Mouse (Mus musculus) forebrain, postnatal 0 days (tissue): ENCODE measurements at regions not wholly inside any gene's neighbourhood (a gene's known extent, or its start where the extent isn't known, plus 50 kb on each side); places are given as distances from the start of the nearest gene placed in this dataset.

Experiments used
- ATAC-seq: fragments of 200-750 bp; cut with Nextera tagmentation; 2 replicates; pipeline ENCODE4 v1.8.0; 2017; ENCODE audit warnings: mild to moderate bottlenecking, moderate library complexity
- DNase-seq: peaks from one replicate; pipeline ENCODE4 v3.0.0-alpha.2; 2015
- H3K27ac ChIP-seq: fragments of 300-500 bp; sonication (generic); 2 replicates; pipeline ENCODE4 v1.5.1; 2014; ENCODE audit warnings: low read depth, mild to moderate bottlenecking, antibody characterized with exemption, low read length, moderate library complexity, mixed read lengths
- H3K27me3 ChIP-seq: fragments of 300-500 bp; sonication (generic); 2 replicates; pipeline ENCODE4 v1.6.1; 2014; ENCODE audit warnings: mild to moderate bottlenecking, low read length, mixed read lengths; ENCODE audit not compliant: insufficient read depth
- H3K36me3 ChIP-seq: fragments of 300-500 bp; sonication (generic); 2 replicates; pipeline ENCODE4 v1.6.1; 2014; ENCODE audit warnings: mild to moderate bottlenecking, moderate library complexity; ENCODE audit not compliant: insufficient read depth
- H3K4me1 ChIP-seq: fragments of 300-500 bp; sonication (generic); 2 replicates; pipeline ENCODE4 v1.6.1; 2014; ENCODE audit warnings: antibody characterized with exemption; ENCODE audit not compliant: insufficient read depth
- H3K4me2 ChIP-seq: fragments of 300-500 bp; sonication (generic); 2 replicates; pipeline ENCODE4 v1.6.1; 2014; ENCODE audit warnings: low read depth, mild to moderate bottlenecking, moderate library complexity
- H3K4me3 ChIP-seq: fragments of 300-500 bp; sonication (generic); 2 replicates; pipeline ENCODE4 v1.5.1; 2014; ENCODE audit warnings: low read depth, low read length, mixed read lengths
- H3K9ac ChIP-seq: fragments of 300-500 bp; sonication (generic); 2 replicates; pipeline ENCODE4 v1.6.1; 2014; ENCODE audit warnings: mild to moderate bottlenecking
- H3K9me3 ChIP-seq: fragments of 300-500 bp; sonication (generic); 2 replicates; pipeline ENCODE4 v1.6.1; 2016; ENCODE audit warnings: low read length
- CTCF ChIP-seq: sonication (generic); IDR thresholded peaks from 2 replicates; pipeline ENCODE4 v1.5.1; 2016; ENCODE audit warnings: antibody characterized with exemption, control low read depth, low read depth
- WGBS: fragments of 180-500 bp; shearing (Covaris S2); extraction: QIAGEN DNeasy Blood & Tissue Kit; methylation state at CpG from one replicate; pipeline ENCODE4 v1.1.7; 2014; 5-methylcytosine and 5-hydroxymethylcytosine counted together

DNA sequence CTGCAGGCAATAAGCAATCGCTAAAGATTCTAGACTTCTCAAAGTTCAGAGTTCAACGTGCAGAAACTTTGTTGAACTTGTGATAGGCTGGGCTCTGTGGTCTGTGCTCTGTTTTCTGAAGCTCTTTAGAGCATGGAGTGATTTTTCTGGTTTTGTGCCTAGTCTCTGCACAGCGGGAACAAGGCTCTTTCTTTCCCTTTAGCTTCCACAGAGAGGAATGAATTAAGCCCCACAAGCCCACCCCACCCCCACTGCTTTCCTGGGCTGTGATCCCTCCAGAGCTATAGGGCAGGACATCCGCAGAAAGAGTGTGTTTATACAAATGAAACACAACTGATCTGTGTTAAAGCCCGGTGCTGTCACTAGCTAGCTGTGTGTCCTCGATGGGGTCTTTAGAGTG lies 264.3 kb downstream of the Tcf7l2 start:
- TF ChIP-seq CTCF: no peak
- Histone ChIP-seq H3K9ac (no peak overlapping the region), H3K27ac (no peak overlapping the region), H3K4me3 (no peak overlapping the region), H3K36me3 (no peaks in the 10 kb centered on the region), H3K9me3 (no peaks in the 10 kb centered on the region), H3K4me2 (no peak overlapping the region), H3K27me3 (no peaks in the 10 kb centered on the region), H3K4me1 (0 out of 2 replicates have a peak, but pooled peaks cover 4% of the 10 kb centered on the region)
- peak; percentile 25 for ATAC-seq
- no peak for DNase-seq
- WGBS: 21% methylated on average over 6 of the region's 6 CpGs

DNA sequence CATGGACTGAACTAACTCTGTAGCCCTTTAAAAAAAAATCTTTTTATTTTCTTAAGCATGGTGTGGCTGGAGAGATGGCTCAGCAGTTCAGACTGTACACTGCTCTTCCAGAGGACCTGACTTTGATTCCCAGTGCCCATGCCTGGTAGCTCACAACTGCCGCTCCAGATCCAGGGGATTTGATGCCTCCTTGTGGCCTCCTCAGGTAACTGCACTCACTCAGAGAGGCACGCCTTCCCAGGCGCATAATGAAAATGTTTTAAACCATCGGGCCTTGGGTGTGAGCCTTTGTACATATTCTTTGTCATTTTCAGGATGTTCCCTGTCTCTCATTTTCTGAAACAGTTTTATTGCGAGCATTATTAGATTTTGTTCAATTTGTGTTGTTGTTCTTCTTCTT lies 265.8 kb downstream of the Tcf7l2 start:
- Histone ChIP-seq H3K27me3 (no peaks in the 10 kb centered on the region), H3K4me2 (no peak overlapping the region), H3K36me3 (no peaks in the 10 kb centered on the region), H3K27ac (no peak overlapping the region), H3K9me3 (no peaks in the 10 kb centered on the region), H3K4me3 (no peak overlapping the region), H3K9ac (no peak overlapping the region), H3K4me1 (0 out of 2 replicates have a peak, but pooled peaks cover 4% of the 10 kb centered on the region)
- ATAC-seq: no peak
- TF ChIP-seq CTCF: peak; percentile 22; the same call in 1 of the 2 replicates
- DNase-seq: no peak
- 96% methylated on average over 5 of the region's 5 CpGs for WGBS

DNA sequence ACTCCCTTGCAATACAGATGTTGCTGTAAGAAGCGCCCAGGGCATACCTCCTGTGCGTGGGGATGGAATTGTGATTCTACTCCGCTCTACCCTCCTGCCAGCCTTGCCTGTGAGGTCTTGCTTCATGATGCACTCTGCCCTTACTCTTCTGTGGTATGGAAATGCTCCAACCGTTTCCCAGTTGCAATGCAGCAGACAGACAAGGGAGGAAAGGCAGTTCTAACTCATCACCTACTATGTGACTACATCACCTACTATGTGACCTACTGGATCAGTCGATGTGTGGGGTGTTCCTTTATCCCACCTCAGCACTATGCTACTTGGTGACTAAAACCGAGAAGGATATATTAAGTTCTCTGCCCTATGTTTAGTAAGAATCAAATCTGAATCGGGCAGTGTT lies 269.1 kb downstream of the Tcf7l2 start:
- Histone ChIP-seq H3K9ac (no peak overlapping the region), H3K27ac (no peak overlapping the region), H3K4me2 (no peak overlapping the region), H3K36me3 (no peaks in the 10 kb centered on the region), H3K9me3 (no peaks in the 10 kb centered on the region), H3K27me3 (no peaks in the 10 kb centered on the region), H3K4me1 (0 out of 2 replicates have a peak, but pooled peaks cover 4% of the 10 kb centered on the region), H3K4me3 (no peak overlapping the region)
- WGBS: 90% methylated on average over 7 of the region's 7 CpGs
- no peak for ATAC-seq
- TF ChIP-seq CTCF: no peak
- no peak for DNase-seq

DNA sequence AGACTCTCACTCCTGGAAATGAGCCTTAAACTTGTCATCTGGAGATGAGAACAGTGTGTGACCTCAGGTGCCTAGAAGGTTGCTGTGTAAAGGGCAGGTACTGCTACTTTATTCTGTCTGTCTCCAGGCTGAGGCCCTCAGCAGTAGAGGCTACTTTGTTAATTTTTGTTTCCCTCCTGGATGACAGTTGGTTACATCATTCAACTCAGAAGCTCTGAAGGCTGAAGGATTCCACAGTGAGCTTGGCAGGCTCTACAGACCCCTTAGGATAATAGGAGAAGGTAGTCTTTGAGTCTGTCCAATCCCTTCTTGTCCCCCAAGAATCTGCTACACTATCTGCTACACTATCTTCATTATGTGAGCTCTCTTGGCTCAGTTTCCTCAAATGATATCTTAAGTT lies 269.7 kb downstream of the Tcf7l2 start:
- Histone ChIP-seq H3K4me1 (0 out of 2 replicates have a peak, but pooled peaks cover 2% of the 10 kb centered on the region), H3K4me2 (no peak overlapping the region), H3K4me3 (no peak overlapping the region), H3K9me3 (no peaks in the 10 kb centered on the region), H3K27ac (no peak overlapping the region), H3K36me3 (no peaks in the 10 kb centered on the region), H3K9ac (no peak overlapping the region), H3K27me3 (no peaks in the 10 kb centered on the region)
- ATAC-seq (no peak), DNase-seq (no peak)
- TF ChIP-seq CTCF: no peak

DNA sequence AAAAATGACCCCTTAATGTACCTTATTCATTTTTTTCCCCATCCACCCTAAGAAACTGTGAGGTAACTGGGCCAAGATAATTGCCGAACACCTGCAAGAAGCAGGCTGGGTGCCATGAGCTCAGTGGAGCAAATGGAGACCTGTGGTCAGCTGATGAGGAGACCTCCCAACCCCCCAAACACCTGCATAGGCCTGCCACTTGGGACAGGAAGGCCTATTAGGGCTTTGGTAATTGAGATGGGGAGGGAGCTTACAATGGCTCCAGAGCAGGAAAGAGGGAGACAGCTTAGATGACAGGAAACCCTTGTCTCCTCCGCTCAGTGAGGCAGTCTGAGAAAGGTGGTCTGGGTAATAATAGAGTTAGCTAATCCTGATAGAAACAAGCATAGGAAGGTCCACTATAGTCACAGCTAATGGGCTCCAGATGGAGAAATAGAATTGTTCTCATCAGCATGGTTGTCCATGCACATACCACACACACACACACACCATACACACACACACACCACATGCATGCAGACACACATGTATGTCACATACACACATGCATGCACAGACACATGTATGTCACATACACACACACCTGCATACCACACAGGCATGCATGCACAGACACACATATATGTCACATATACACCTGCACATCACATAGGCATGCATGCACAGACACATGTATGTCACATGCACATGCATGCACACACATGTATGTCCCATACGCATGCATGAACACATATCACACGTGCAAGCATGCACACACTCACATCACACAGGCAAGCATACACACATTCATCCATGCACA lies 270.2 kb upstream of the Habp2 start:
- TF ChIP-seq CTCF: no peak
- WGBS: 88% methylated on average over 4 of the region's 4 CpGs

DNA sequence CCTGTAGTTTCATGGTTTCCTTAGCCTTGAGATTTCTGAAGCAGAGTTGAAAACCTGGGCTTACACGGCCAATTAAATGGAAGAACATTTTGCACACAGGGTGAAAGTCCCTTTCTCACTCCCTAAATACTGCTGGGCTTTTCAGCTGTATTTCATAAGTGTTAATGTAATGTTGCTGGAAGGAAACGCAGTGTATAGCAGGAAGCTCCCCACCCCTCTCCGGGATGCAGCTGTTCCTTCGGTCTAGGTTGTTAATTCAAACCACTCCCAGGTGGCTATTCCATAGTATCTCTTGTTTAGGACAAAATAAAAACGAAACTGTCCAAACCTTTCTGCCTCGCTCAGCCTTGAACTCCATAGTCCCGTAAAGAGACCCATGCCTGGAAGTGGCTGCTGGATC lies 269.4 kb upstream of the Habp2 start:
- no peaks in the 10 kb centered on the region for H3K27me3 ChIP-seq
- no peak for DNase-seq
- 80% methylated on average over 7 of the region's 7 CpGs for WGBS
- ATAC-seq: no peak
- H3K9me3 ChIP-seq: no peaks in the 10 kb centered on the region
- H3K36me3 ChIP-seq: no peaks in the 10 kb centered on the region
- no peak overlapping the region for H3K27ac ChIP-seq
- TF ChIP-seq CTCF: no peak
- no peaks in the 10 kb centered on the region for H3K4me1 ChIP-seq
- no peak overlapping the region for H3K9ac ChIP-seq
- no peak overlapping the region for H3K4me2 ChIP-seq
- H3K4me3 ChIP-seq: no peak overlapping the region

More for the DNA sequence above, 270.2 kb upstream of the Habp2 start:
- no peak overlapping the region for H3K4me3 ChIP-seq
- no peak overlapping the region for H3K9ac ChIP-seq
- no peaks in the 10 kb centered on the region for H3K27me3 ChIP-seq
- H3K4me2 ChIP-seq: no peak overlapping the region
- DNase-seq: no peak
- H3K36me3 ChIP-seq: no peaks in the 10 kb centered on the region
- H3K4me1 ChIP-seq: no peaks in the 10 kb centered on the region
- no peak for ATAC-seq
- H3K27ac ChIP-seq: no peak overlapping the region
- H3K9me3 ChIP-seq: no peaks in the 10 kb centered on the region

DNA sequence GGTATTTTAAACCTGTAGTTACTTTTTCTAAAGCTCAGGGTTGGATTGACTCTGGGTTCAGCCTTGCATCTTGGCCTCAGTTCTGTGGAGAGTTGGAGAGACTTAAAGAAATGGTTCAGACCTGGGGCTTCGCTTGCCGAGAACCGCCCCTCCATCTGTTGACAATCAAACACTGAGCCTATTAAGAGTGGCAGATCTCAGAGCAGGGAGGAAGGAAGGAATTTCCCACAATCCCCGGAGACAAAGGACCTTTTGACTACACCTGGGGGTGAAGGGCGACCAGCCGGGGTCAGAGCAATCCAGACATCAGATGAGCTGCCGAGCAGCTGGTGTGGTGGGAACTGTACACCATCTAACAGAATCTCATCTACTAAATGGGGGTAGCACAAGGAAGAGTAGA lies 267.8 kb upstream of the Habp2 start:
- H3K36me3 ChIP-seq: no peaks in the 10 kb centered on the region
- H3K4me2 ChIP-seq: no peak overlapping the region
- H3K9ac ChIP-seq: no peak overlapping the region
- H3K27ac ChIP-seq: no peak overlapping the region
- no peaks in the 10 kb centered on the region for H3K9me3 ChIP-seq
- H3K4me3 ChIP-seq: no peak overlapping the region
- no peaks in the 10 kb centered on the region for H3K4me1 ChIP-seq
- no peak for DNase-seq
- ATAC-seq: no peak
- no peak for TF ChIP-seq CTCF
- 42% methylated on average over 7 of the region's 7 CpGs for WGBS
- H3K27me3 ChIP-seq: no peaks in the 10 kb centered on the region
